Mouse (Mus musculus) spleen, postnatal 36 days (tissue): ENCODE results near the gene Gpn1.

Experiments
- DNase-seq, 2 experiments: peaks; one replicate each; pipeline ENCODE4 v3.0.0; 2022; ENCODE audit warnings: low spot score in 2 of 2, mixed read lengths in 1 of 2

Gpn1 gene

GRCm38 (mm10) chr5:31559401-31559800 lies 64.9 kb downstream of the Gpn1 start:
- no peak for DNase-seq

GRCm38 (mm10) chr5:31560352-31560751 lies 65.8 kb downstream of the Gpn1 start:
- DNase-seq = no peak

DNA sequence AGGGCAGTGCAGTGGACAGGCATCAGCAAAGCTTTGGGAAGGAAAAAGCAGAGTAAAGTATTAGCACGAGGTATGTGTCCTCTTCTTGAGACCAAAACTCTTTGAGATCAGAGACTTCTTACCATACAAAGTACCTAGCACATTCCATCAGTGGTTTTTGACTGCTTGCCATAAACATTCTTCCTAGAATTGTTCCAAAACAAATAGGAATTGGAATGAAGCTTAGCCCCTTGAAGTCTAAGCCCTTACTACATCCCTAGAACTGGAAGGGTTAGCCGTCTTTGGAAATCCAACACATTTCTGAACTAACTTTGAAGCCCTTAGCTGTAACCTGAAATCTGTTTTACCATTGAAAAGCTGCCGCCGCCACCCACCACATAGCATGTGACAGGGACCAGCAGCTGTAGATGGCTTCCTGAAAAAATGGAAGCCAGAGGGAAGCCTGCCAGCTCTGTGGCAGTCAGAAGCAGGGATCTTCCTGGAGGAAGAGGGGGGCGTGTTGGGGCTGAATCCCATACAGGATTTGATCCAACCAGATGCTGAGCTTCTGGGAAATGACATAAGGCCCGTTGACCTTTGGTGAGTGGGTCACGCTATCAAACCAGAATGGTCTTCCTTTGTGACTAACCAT lies 67.6 kb downstream of the Gpn1 start:
- no peak for DNase-seq
